In genomic region chr13:78200407-78200806, GRCm38 (mm10) we compare ENCODE assay signal across 8 mouse cellular contexts. TPM values are rescaled to one million over a fixed set of nuclear protein-coding genes. Genes with fewer than 3 reads are reported as not detected.
A peak's percentile ranks its signal among the peaks of the same experiment; 100 is the strongest.
DNase-seq lines count a peak whose midpoint lies in the region; ATAC-seq and TF ChIP-seq lines count a peak whose summit lies in the region.

No protein-coding gene starts in this region.

- H3K27me3 ChIP-seq in heart, embryonic 12.5 days (replicated peaks) = peaks cover 20% of the 10 kb centered on the region
- no peaks in the 10 kb centered on the region for H3K27me3 ChIP-seq in embryonic facial prominence, embryonic 11.5 days (ENCODE audit: control insufficient read depth, insufficient read depth, low read length)
- peaks cover 47% of the 10 kb centered on the region for H3K27me3 ChIP-seq in intestine, embryonic 14.5 days (replicated peaks; ENCODE audit: control insufficient read depth, insufficient read depth, low read length)
- H3K27me3 ChIP-seq in lung, postnatal 0 days (replicated peaks; ENCODE audit: insufficient read depth, low read length) = peaks cover 24% of the 10 kb centered on the region

- no peak for DNase-seq in heart, postnatal 14 days
- peak; percentile 57 for DNase-seq in adrenal gland, adult 8-10 months
- peak; percentile 95 for DNase-seq in embryonic facial prominence, embryonic 11.5 days (ENCODE audit: low spot score)
- DNase-seq in intestine, embryonic 14.5 days (ENCODE audit: low spot score) = peak; percentile 67
- DNase-seq in lung, postnatal 0 days (ENCODE audit: low spot score) = peak; percentile 43
- peak; percentile 66 for DNase-seq in yolk sac, embryonic 10.5 days (ENCODE audit: low spot score)
- no peak for DNase-seq in thymus, postnatal 0 days (ENCODE audit: low spot score)

- H3K4me3 ChIP-seq in heart, embryonic 12.5 days = peak overlapping the region; percentile 47
- peak overlapping the region; percentile 96 for H3K4me3 ChIP-seq in embryonic facial prominence, embryonic 11.5 days (ENCODE audit: low read depth, low read length)
- peak overlapping the region; percentile 67 for H3K4me3 ChIP-seq in intestine, embryonic 14.5 days (ENCODE audit: low read depth, low read length)
- H3K4me3 ChIP-seq in lung, postnatal 0 days (ENCODE audit: low read depth, low read length) = peak overlapping the region; percentile 66

- TF ChIP-seq EP300 in lung, postnatal 0 days (IDR thresholded peaks at IDR 0.05) = no peak

- no peak for TF ChIP-seq CTCF in lung, postnatal 0 days (IDR thresholded peaks at IDR 0.05)

- intact Hi-C loops in heart, postnatal 14 days (cut with DNase I) = loop anchor here (5.0 to 10.0 kb wide), 3 partner anchors 218 to 1156 kb away; no protein-coding TSS in a partner anchor

- peak; percentile 46 for ATAC-seq in heart, embryonic 12.5 days (ENCODE audit: insufficient number of reproducible peaks, low FRiP score)
- ATAC-seq in embryonic facial prominence, embryonic 11.5 days (replicated peaks; ENCODE audit: insufficient number of reproducible peaks, low FRiP score, low TSS enrichment, low read depth) = peak; percentile 53
- ATAC-seq in intestine, embryonic 14.5 days (replicated peaks; ENCODE audit: low FRiP score, low TSS enrichment, low read depth) = peak; percentile 5; the same call in 1 of the 2 replicates
- no peak for ATAC-seq in lung, postnatal 0 days

- no peaks in the 10 kb centered on the region for H3K9me3 ChIP-seq in heart, embryonic 12.5 days (replicated peaks)
- H3K9me3 ChIP-seq in embryonic facial prominence, embryonic 11.5 days (replicated peaks; ENCODE audit: control insufficient read depth, low read length) = no peaks in the 10 kb centered on the region
- H3K9me3 ChIP-seq in intestine, embryonic 14.5 days (ENCODE audit: control insufficient read depth, low read length) = no peaks in the 10 kb centered on the region
- no peaks in the 10 kb centered on the region for H3K9me3 ChIP-seq in lung, postnatal 0 days (ENCODE audit: low read length)

- 0% methylated on average over 9 of the region's 9 CpGs for WGBS in heart, embryonic 12.5 days
- WGBS in embryonic facial prominence, embryonic 11.5 days = 0% methylated on average over 9 of the region's 9 CpGs
- WGBS in intestine, embryonic 14.5 days = under 1% methylated on average over 9 of the region's 9 CpGs
- WGBS in lung, postnatal 0 days = under 1% methylated on average over 8 of the region's 9 CpGs

- 0 out of 2 replicates have a peak overlapping the region, but pooled peaks have one; percentile 27 for H3K27ac ChIP-seq in heart, embryonic 12.5 days (ENCODE audit: poor library complexity, severe bottlenecking)
- peak overlapping the region; percentile 32; the same call in 1 of the 2 replicates for H3K27ac ChIP-seq in embryonic facial prominence, embryonic 11.5 days (replicated peaks; ENCODE audit: low read depth, low read length)
- no peak overlapping the region for H3K27ac ChIP-seq in intestine, embryonic 14.5 days (ENCODE audit: low read depth)
- no peak overlapping the region for H3K27ac ChIP-seq in lung, postnatal 0 days (ENCODE audit: low read length)

- peaks cover 8% of the 10 kb centered on the region for H3K4me1 ChIP-seq in heart, embryonic 12.5 days (replicated peaks)
- H3K4me1 ChIP-seq in embryonic facial prominence, embryonic 11.5 days (ENCODE audit: control insufficient read depth, insufficient read depth, low read length) = no peaks in the 10 kb centered on the region
- H3K4me1 ChIP-seq in intestine, embryonic 14.5 days (replicated peaks; ENCODE audit: control insufficient read depth, insufficient read depth, low read length) = no peaks in the 10 kb centered on the region; the same call in 1 of the 2 replicates
- no peaks in the 10 kb centered on the region for H3K4me1 ChIP-seq in lung, postnatal 0 days (ENCODE audit: insufficient read depth, low read depth, low read length)

- H3K9ac ChIP-seq in heart, embryonic 12.5 days = peak overlapping the region; percentile 36; the same call in 1 of the 2 replicates
- no peak overlapping the region; the same call in 1 of the 2 replicates for H3K9ac ChIP-seq in embryonic facial prominence, embryonic 11.5 days (replicated peaks; ENCODE audit: low read length)
- no peak overlapping the region for H3K9ac ChIP-seq in intestine, embryonic 14.5 days (ENCODE audit: low read length)
- no peak overlapping the region for H3K9ac ChIP-seq in lung, postnatal 0 days (replicated peaks; ENCODE audit: low read depth)

- no peaks in the 10 kb centered on the region for H3K36me3 ChIP-seq in heart, embryonic 12.5 days
- H3K36me3 ChIP-seq in embryonic facial prominence, embryonic 11.5 days (replicated peaks; ENCODE audit: control insufficient read depth, insufficient read depth, low read depth, low read length) = no peaks in the 10 kb centered on the region
- H3K36me3 ChIP-seq in intestine, embryonic 14.5 days (ENCODE audit: control insufficient read depth, insufficient read depth, low read length) = no peaks in the 10 kb centered on the region
- no peaks in the 10 kb centered on the region for H3K36me3 ChIP-seq in lung, postnatal 0 days (ENCODE audit: insufficient read depth, low read length)

- H3K4me2 ChIP-seq in heart, embryonic 12.5 days = peak overlapping the region; percentile 91
- peak overlapping the region; percentile 47 for H3K4me2 ChIP-seq in embryonic facial prominence, embryonic 11.5 days (ENCODE audit: low read depth, low read length)
- peak overlapping the region; percentile 71 for H3K4me2 ChIP-seq in intestine, embryonic 14.5 days (ENCODE audit: low read length)
- peak overlapping the region; percentile 85 for H3K4me2 ChIP-seq in lung, postnatal 0 days (replicated peaks; ENCODE audit: low read depth, low read length)

RNA-seq across cellular contexts. Expression of gene Nr2f1, which starts 0.8 kb away (rescaled TPM):
- 5.0 and 6.7 TPM in 2 replicates for polyA plus RNA-seq in heart, embryonic 12.5 days (2016; fragmentation: Nextera tagmentation; extraction: Ambion mirVana)
- 1 to 10 TPM; 3.8 to 4.9 TPM for total RNA-seq in heart, postnatal 14 days (2021)
- total RNA-seq in adrenal gland, adult 8-10 months (2022) = 10 to 100 TPM; 19.1 to 26.2 (median 21.7) TPM
- 56.1 and 57.3 TPM in 2 replicates for polyA plus RNA-seq in embryonic facial prominence, embryonic 11.5 days (2014; fragmentation: Nextera tagmentation; extraction: Ambion mirVana)
- 3.3 and 5.2 TPM in 2 replicates for polyA plus RNA-seq in intestine, embryonic 14.5 days (2014; fragmentation: Nextera tagmentation; extraction: Ambion mirVana)
- 3.6 and 4.0 TPM in 2 replicates for polyA plus RNA-seq in lung, postnatal 0 days (2015; fragmentation: Nextera tagmentation; extraction: Ambion mirVana)
- 1.1 and 1.5 TPM in 2 replicates for polyA plus RNA-seq in thymus, postnatal 0 days (2015; fragmentation: Nextera tagmentation; extraction: Ambion mirVana)

Comparison
In these comparisons a context has a peak if more than half of its experiments do, and no peak if none do; other contexts are left out.
1. H3K27ac ChIP-seq: peak in heart, embryonic 12.5 days (single experiment) and embryonic facial prominence, embryonic 11.5 days (single experiment); none in intestine, embryonic 14.5 days (single experiment) and lung, postnatal 0 days (single experiment).
2. DNase-seq: peak in adrenal gland, adult 8-10 months (single experiment), embryonic facial prominence, embryonic 11.5 days (single experiment), intestine, embryonic 14.5 days (single experiment), lung, postnatal 0 days (single experiment) and yolk sac, embryonic 10.5 days (single experiment); none in heart, postnatal 14 days (0 of 2) and thymus, postnatal 0 days (single experiment).
3. Peak in every context shown above with its lines, with median percentiles within 50 percentile points of each other: H3K4me2 ChIP-seq and H3K4me3 ChIP-seq.